Mouse (Mus musculus): ENCODE data around the gene St7. TPM values are rescaled to one million over a fixed set of nuclear protein-coding genes. Genes with fewer than 3 reads are reported as not detected.
A peak's percentile ranks its signal among the peaks of the same experiment; 100 is the strongest.

Gene St7
- polyA plus RNA-seq, 2 experiments: 29.7 to 33.0 TPM

DNA sequence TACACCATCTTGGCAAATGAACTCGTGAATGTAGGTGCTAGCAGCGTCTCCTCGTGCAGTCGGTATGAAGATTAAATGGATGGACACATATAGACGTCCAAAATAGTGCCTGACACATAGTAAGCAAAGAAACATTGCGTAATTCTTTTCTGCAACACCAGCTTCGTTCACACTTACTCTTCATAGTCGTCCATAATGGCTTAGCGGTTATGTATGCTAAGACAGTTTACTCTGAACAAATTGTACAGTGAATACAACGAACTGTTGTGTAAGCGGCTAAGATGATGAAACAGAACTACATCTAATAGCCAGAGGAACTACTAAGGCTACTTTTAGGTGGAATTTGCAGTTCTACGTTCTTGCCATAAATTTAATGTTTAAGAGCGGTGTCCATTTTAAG lies 55.0 kb downstream of the St7 start:
- Histone ChIP-seq H3K27ac (replicated peaks; ENCODE audit: low read depth, low read length) (no peak overlapping the region), H3K4me3 (replicated peaks; ENCODE audit: low read length) (no peak overlapping the region), H3K27me3 (ENCODE audit: control insufficient read depth, insufficient read depth, low read length) (no peaks in the 10 kb centered on the region), H3K9me3 (ENCODE audit: control insufficient read depth, low read length) (no peaks in the 10 kb centered on the region), H3K4me1 (ENCODE audit: control insufficient read depth, insufficient read depth, low read length) (0 out of 2 replicates have a peak, but pooled peaks cover 5% of the 10 kb centered on the region), H3K9ac (ENCODE audit: low read depth, low read length, severe bottlenecking) (no peak overlapping the region), H3K4me2 (replicated peaks; ENCODE audit: low read depth, low read length, severe bottlenecking) (no peak overlapping the region), H3K36me3 (ENCODE audit: control insufficient read depth, insufficient read depth, low read length) (no peaks in the 10 kb centered on the region)
- DNase-seq (ENCODE audit: low spot score) (no peak), ATAC-seq (ENCODE audit: low FRiP score, low read depth) (no peak)
- 88% methylated on average over 13 of the region's 13 CpGs for WGBS
- no peak for TF ChIP-seq POLR2A (IDR thresholded peaks at IDR 0.05; ENCODE audit: borderline replicate concordance, extremely low read depth, insufficient read depth, insufficient read length)

DNA sequence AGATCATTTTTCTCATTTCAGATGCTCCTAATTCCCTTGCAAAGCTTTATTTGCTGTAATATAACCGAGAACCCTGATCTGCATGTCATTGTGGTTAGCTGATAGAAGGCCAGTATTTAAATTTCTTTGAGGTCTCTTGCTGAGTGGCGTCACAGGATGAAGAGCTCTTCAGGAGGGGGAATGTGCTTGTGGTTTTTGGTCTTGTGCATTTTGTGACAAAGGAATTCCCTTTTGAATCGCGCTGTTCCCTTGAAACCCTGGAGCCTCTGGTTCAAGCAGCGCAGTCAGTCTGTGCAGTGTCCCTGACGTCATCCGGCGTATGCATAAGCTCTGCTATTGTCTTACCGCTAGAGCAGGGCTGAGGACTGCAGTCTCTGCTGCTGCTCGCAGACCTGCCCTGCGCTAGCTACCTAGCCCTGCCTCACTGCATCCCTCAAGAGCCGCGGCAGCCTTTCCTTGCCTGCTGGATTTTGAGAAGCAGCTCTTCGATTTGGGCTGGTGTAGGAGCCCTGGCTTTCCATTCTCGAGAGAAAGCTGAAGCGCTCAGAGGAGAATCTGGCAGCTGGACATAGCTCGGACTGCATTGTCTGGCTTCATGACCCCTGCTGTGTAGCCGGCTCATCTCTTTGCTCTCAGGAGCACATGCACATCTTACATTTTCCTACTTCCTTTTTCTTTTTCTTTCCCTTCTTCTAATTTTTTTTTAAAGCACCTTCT lies 56.3 kb downstream of the St7 start:
- H3K9ac ChIP-seq (ENCODE audit: low read depth, low read length, severe bottlenecking): peak overlapping the region; percentile 52
- H3K9me3 ChIP-seq (ENCODE audit: control insufficient read depth, low read length): no peaks in the 10 kb centered on the region
- peak; percentile 87 for DNase-seq (ENCODE audit: low spot score)
- H3K4me3 ChIP-seq (replicated peaks; ENCODE audit: low read length): peak overlapping the region; percentile 32
- no peaks in the 10 kb centered on the region for H3K36me3 ChIP-seq (ENCODE audit: control insufficient read depth, insufficient read depth, low read length)
- no peak for TF ChIP-seq POLR2A (IDR thresholded peaks at IDR 0.05; ENCODE audit: borderline replicate concordance, extremely low read depth, insufficient read depth, insufficient read length)
- H3K27ac ChIP-seq (replicated peaks; ENCODE audit: low read depth, low read length): no peak overlapping the region; the same call in 1 of the 2 replicates
- peak; percentile 93 for ATAC-seq (ENCODE audit: low FRiP score, low read depth)
- H3K27me3 ChIP-seq (ENCODE audit: control insufficient read depth, insufficient read depth, low read length): no peaks in the 10 kb centered on the region
- H3K4me2 ChIP-seq (replicated peaks; ENCODE audit: low read depth, low read length, severe bottlenecking): peak overlapping the region; percentile 53
- WGBS: 6% methylated on average over 18 of the region's 18 CpGs
- 0 out of 2 replicates have a peak, but pooled peaks cover 5% of the 10 kb centered on the region for H3K4me1 ChIP-seq (ENCODE audit: control insufficient read depth, insufficient read depth, low read length)

DNA sequence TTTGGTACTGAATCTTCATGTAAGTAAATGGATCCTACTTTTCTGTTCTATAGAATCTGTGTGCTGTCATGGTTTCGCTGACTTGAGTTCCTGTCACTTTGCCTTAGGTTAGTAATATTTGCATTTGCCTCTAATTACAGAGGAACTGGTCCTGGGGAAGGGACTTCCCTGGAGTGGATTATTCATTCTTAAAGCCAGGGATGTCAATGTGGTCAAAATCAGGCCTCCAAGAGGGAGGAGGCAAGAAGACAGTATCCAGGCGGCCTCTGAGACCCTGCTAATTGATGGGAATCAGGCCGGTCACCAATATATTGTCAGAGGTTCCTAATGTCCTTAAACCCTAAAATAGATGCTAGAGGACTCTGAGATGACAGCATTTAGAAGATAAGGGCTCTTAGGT lies 56.9 kb downstream of the St7 start:
- TF ChIP-seq POLR2A (IDR thresholded peaks at IDR 0.05; ENCODE audit: borderline replicate concordance, extremely low read depth, insufficient read depth, insufficient read length): no peak
- Histone ChIP-seq H3K4me1 (ENCODE audit: control insufficient read depth, insufficient read depth, low read length) (0 out of 2 replicates have a peak, but pooled peaks cover 5% of the 10 kb centered on the region), H3K9me3 (ENCODE audit: control insufficient read depth, low read length) (no peaks in the 10 kb centered on the region), H3K9ac (ENCODE audit: low read depth, low read length, severe bottlenecking) (peak overlapping the region; percentile 52; the same call in 1 of the 2 replicates), H3K4me3 (replicated peaks; ENCODE audit: low read length) (peak overlapping the region; percentile 32; the same call in 1 of the 2 replicates), H3K27ac (replicated peaks; ENCODE audit: low read depth, low read length) (no peak overlapping the region), H3K4me2 (replicated peaks; ENCODE audit: low read depth, low read length, severe bottlenecking) (peak overlapping the region; percentile 53), H3K27me3 (ENCODE audit: control insufficient read depth, insufficient read depth, low read length) (no peaks in the 10 kb centered on the region), H3K36me3 (ENCODE audit: control insufficient read depth, insufficient read depth, low read length) (no peaks in the 10 kb centered on the region)
- no peak for ATAC-seq (ENCODE audit: low FRiP score, low read depth)
- no peak for DNase-seq (ENCODE audit: low spot score)
- 64% methylated on average over 3 of the region's 3 CpGs for WGBS

DNA sequence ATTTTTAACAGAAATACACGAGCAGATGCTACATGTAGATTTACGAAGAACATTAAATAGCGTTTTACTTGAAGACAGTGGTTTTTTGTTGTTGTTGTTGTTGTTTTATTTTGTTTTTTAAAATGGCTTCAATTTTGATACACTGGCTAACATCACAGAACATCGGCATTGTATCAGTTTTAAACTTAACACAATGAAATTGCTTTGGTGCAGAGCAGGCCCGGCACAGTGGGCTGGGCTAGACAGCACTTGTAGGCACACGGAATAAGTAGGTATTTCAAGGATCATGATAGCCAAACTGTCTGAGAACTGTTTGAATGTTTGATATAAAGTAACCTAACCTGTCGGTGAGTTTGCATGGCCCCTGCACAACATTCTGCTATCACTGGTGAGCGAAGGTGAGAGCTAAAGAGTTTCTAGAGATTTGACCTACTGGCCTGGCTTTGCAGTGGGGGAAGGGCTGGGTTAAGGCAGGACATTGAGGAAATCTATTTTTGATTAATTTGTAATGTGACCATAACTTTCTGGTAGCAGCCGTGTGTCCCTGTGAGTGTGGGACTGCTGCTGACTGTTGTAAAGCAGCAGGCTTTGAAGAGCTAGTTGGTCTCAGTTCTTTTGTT lies 57.4 kb downstream of the St7 start:
- WGBS: 77% methylated on average over 9 of the region's 9 CpGs
- ATAC-seq (ENCODE audit: low FRiP score, low read depth): no peak
- no peak overlapping the region for H3K4me3 ChIP-seq (replicated peaks; ENCODE audit: low read length)
- H3K4me1 ChIP-seq (ENCODE audit: control insufficient read depth, insufficient read depth, low read length): 0 out of 2 replicates have a peak, but pooled peaks cover 5% of the 10 kb centered on the region
- peak overlapping the region; percentile 20; the same call in 1 of the 2 replicates for H3K4me2 ChIP-seq (replicated peaks; ENCODE audit: low read depth, low read length, severe bottlenecking)
- H3K9me3 ChIP-seq (ENCODE audit: control insufficient read depth, low read length): no peaks in the 10 kb centered on the region
- no peaks in the 10 kb centered on the region for H3K36me3 ChIP-seq (ENCODE audit: control insufficient read depth, insufficient read depth, low read length)
- DNase-seq (ENCODE audit: low spot score): no peak
- H3K9ac ChIP-seq (ENCODE audit: low read depth, low read length, severe bottlenecking): no peak overlapping the region
- no peaks in the 10 kb centered on the region for H3K27me3 ChIP-seq (ENCODE audit: control insufficient read depth, insufficient read depth, low read length)
- no peak overlapping the region for H3K27ac ChIP-seq (replicated peaks; ENCODE audit: low read depth, low read length)
- no peak for TF ChIP-seq POLR2A (IDR thresholded peaks at IDR 0.05; ENCODE audit: borderline replicate concordance, extremely low read depth, insufficient read depth, insufficient read length)

DNA sequence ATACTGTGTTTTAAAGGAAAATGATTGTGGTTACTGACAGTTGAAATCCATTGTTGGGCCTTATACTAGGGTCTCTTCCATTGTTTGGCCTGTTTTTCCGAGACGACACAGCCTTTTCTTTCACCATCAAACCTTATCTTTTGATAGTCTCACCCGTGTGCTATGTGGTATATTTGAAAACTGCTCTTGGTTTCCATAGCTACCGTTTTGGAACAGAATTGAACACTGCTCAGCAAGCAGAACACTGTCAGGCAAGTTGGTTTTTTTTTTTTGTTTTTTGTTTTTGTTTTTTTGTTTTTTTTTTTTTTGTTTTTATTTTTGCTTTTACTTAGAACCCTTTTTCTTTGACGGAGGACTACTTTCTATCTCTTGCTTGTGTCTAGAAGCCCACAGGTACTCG lies 58.2 kb downstream of the St7 start:
- Histone ChIP-seq H3K4me2 (replicated peaks; ENCODE audit: low read depth, low read length, severe bottlenecking) (no peak overlapping the region), H3K9me3 (ENCODE audit: control insufficient read depth, low read length) (no peaks in the 10 kb centered on the region), H3K36me3 (ENCODE audit: control insufficient read depth, insufficient read depth, low read length) (no peaks in the 10 kb centered on the region), H3K4me1 (ENCODE audit: control insufficient read depth, insufficient read depth, low read length) (peaks cover 7% of the 10 kb centered on the region; the same call in 1 of the 2 replicates), H3K9ac (ENCODE audit: low read depth, low read length, severe bottlenecking) (no peak overlapping the region), H3K4me3 (replicated peaks; ENCODE audit: low read length) (no peak overlapping the region), H3K27ac (replicated peaks; ENCODE audit: low read depth, low read length) (no peak overlapping the region), H3K27me3 (ENCODE audit: control insufficient read depth, insufficient read depth, low read length) (no peaks in the 10 kb centered on the region)
- no peak for TF ChIP-seq POLR2A (IDR thresholded peaks at IDR 0.05; ENCODE audit: borderline replicate concordance, extremely low read depth, insufficient read depth, insufficient read length)
- ATAC-seq (ENCODE audit: low FRiP score, low read depth) (no peak), DNase-seq (ENCODE audit: low spot score) (no peak)
- whole genome bisulfite sequencing: 86% methylated on average over 6 of the region's 6 CpGs

All from limb, embryonic 14.5 days (tissue).